Mouse (Mus musculus): ENCODE results near the gene Lyrm1. TPM values are rescaled to one million over a fixed set of nuclear protein-coding genes. Genes with fewer than 3 reads are reported as not detected.

The Lyrm1 gene
- polyA plus RNA-seq (2015; fragmentation: Nextera tagmentation; extraction: Ambion mirVana): 4.5 TPM in 2 replicates

GRCm38 (mm10) chr7:119895639-119896512 is at the start of gene Lyrm1, which contains the start of gene Dcun1d3:
TSS of gene Lyrm1 (plus strand) at chr7:119895861.
TSS of gene Dcun1d3 (minus strand) at chr7:119896298.
- H3K36me3 ChIP-seq (replicated peaks; ENCODE audit: insufficient read depth, low read length): no peaks in the 10 kb centered on the region
- H3K4me3 ChIP-seq (ENCODE audit: low read depth, low read length): peak within 1 kb of the TSS; percentile 70
- WGBS (ENCODE audit: insufficient replicate concordance): under 1% methylated on average over 59 of the region's 63 CpGs
- peak within 1 kb of the TSS; percentile 73 for H3K9ac ChIP-seq (replicated peaks)
- peak within 1 kb of the TSS; percentile 83 for H3K27ac ChIP-seq (ENCODE audit: low read depth)
- TF ChIP-seq EP300 (IDR thresholded peaks at IDR 0.05; ENCODE audit: low read depth) (peak; percentile 38; the same call in 1 of the 2 replicates), CTCF (IDR thresholded peaks at IDR 0.05; ENCODE audit: low read depth) (no peak)
- DNase-seq: peak; percentile 97
- peak; percentile 98 for ATAC-seq
- no peaks in the 10 kb centered on the region for H3K27me3 ChIP-seq (ENCODE audit: insufficient read depth, low read length)
- H3K4me2 ChIP-seq (ENCODE audit: low read depth, low read length): peak within 1 kb of the TSS; percentile 96
- no peaks in the 10 kb centered on the region for H3K9me3 ChIP-seq (ENCODE audit: low read length)
- H3K4me1 ChIP-seq (ENCODE audit: insufficient read depth): peaks cover 23% of the 10 kb centered on the region

- DNase-seq: no peak
Measured at GRCm38 (mm10) chr7:119847396-119847795, 48.3 kb upstream of the Lyrm1 start.

GRCm38 (mm10) chr7:119849096-119849495 is 46.6 kb upstream of the Lyrm1 start:
- no peaks in the 10 kb centered on the region for H3K27me3 ChIP-seq (ENCODE audit: insufficient read depth, low read length)
- H3K4me3 ChIP-seq (ENCODE audit: low read depth, low read length): no peak overlapping the region
- no peaks in the 10 kb centered on the region for H3K4me1 ChIP-seq (ENCODE audit: insufficient read depth)
- WGBS (ENCODE audit: insufficient replicate concordance): 15% methylated on average over 1 of the region's 1 CpGs
- peaks cover 33% of the 10 kb centered on the region for H3K36me3 ChIP-seq (replicated peaks; ENCODE audit: insufficient read depth, low read length)
- no peak overlapping the region for H3K9ac ChIP-seq (replicated peaks)
- DNase-seq: peak; percentile 66
- no peak overlapping the region for H3K4me2 ChIP-seq (ENCODE audit: low read depth, low read length)
- H3K27ac ChIP-seq (ENCODE audit: low read depth): no peak overlapping the region
- TF ChIP-seq CTCF (IDR thresholded peaks at IDR 0.05; ENCODE audit: low read depth) (peak; percentile 92), EP300 (IDR thresholded peaks at IDR 0.05; ENCODE audit: low read depth) (no peak)
- no peak for ATAC-seq
- no peaks in the 10 kb centered on the region for H3K9me3 ChIP-seq (ENCODE audit: low read length)

More at GRCm38 (mm10) chr7:119847396-119847795, 48.3 kb upstream of the Lyrm1 start:
- no peak for ATAC-seq
- 81% methylated on average over 2 of the region's 2 CpGs for WGBS (ENCODE audit: insufficient replicate concordance)
- Histone ChIP-seq H3K9ac (replicated peaks) (no peak overlapping the region), H3K4me2 (ENCODE audit: low read depth, low read length) (no peak overlapping the region), H3K4me1 (ENCODE audit: insufficient read depth) (no peaks in the 10 kb centered on the region), H3K4me3 (ENCODE audit: low read depth, low read length) (no peak overlapping the region), H3K27me3 (ENCODE audit: insufficient read depth, low read length) (no peaks in the 10 kb centered on the region), H3K27ac (ENCODE audit: low read depth) (no peak overlapping the region), H3K9me3 (ENCODE audit: low read length) (no peaks in the 10 kb centered on the region), H3K36me3 (replicated peaks; ENCODE audit: insufficient read depth, low read length) (peaks cover 33% of the 10 kb centered on the region)
- TF ChIP-seq CTCF (IDR thresholded peaks at IDR 0.05; ENCODE audit: low read depth) (no peak), EP300 (IDR thresholded peaks at IDR 0.05; ENCODE audit: low read depth) (no peak)

- H3K27ac ChIP-seq (ENCODE audit: low read depth): no peak overlapping the region
- H3K4me1 ChIP-seq (ENCODE audit: insufficient read depth): no peaks in the 10 kb centered on the region
- no peaks in the 10 kb centered on the region for H3K27me3 ChIP-seq (ENCODE audit: insufficient read depth, low read length)
- WGBS (ENCODE audit: insufficient replicate concordance): 78% methylated on average over 5 of the region's 5 CpGs
- H3K9me3 ChIP-seq (ENCODE audit: low read length): no peaks in the 10 kb centered on the region
- peaks cover 21% of the 10 kb centered on the region for H3K36me3 ChIP-seq (replicated peaks; ENCODE audit: insufficient read depth, low read length)
- H3K4me2 ChIP-seq (ENCODE audit: low read depth, low read length): no peak overlapping the region
- no peak for TF ChIP-seq EP300 (IDR thresholded peaks at IDR 0.05; ENCODE audit: low read depth)
- no peak for TF ChIP-seq CTCF (IDR thresholded peaks at IDR 0.05; ENCODE audit: low read depth)
- no peak overlapping the region for H3K4me3 ChIP-seq (ENCODE audit: low read depth, low read length)
- no peak for DNase-seq
- H3K9ac ChIP-seq (replicated peaks): no peak overlapping the region
- ATAC-seq: no peak
Measured at GRCm38 (mm10) chr7:119850737-119851136, 44.9 kb upstream of the Lyrm1 start.

- no peak for TF ChIP-seq EP300 (IDR thresholded peaks at IDR 0.05; ENCODE audit: low read depth)
- TF ChIP-seq CTCF (IDR thresholded peaks at IDR 0.05; ENCODE audit: low read depth): no peak
- DNase-seq (no peak), ATAC-seq (no peak)
- H3K27me3 ChIP-seq (ENCODE audit: insufficient read depth, low read length): no peaks in the 10 kb centered on the region
- no peaks in the 10 kb centered on the region for H3K9me3 ChIP-seq (ENCODE audit: low read length)
- H3K4me2 ChIP-seq (ENCODE audit: low read depth, low read length): no peak overlapping the region
- H3K4me3 ChIP-seq (ENCODE audit: low read depth, low read length): no peak overlapping the region
- no peaks in the 10 kb centered on the region for H3K4me1 ChIP-seq (ENCODE audit: insufficient read depth)
- H3K9ac ChIP-seq (replicated peaks): no peak overlapping the region
- peaks cover 14% of the 10 kb centered on the region for H3K36me3 ChIP-seq (replicated peaks; ENCODE audit: insufficient read depth, low read length)
- no peak overlapping the region for H3K27ac ChIP-seq (ENCODE audit: low read depth)
Measured at GRCm38 (mm10) chr7:119852494-119852893, 43.2 kb upstream of the Lyrm1 start.

GRCm38 (mm10) chr7:119853186-119853585 is 42.5 kb upstream of the Lyrm1 start:
- ATAC-seq (no peak), DNase-seq (no peak)
- no peaks in the 10 kb centered on the region for H3K9me3 ChIP-seq (ENCODE audit: low read length)
- H3K9ac ChIP-seq (replicated peaks): no peak overlapping the region
- no peaks in the 10 kb centered on the region for H3K4me1 ChIP-seq (ENCODE audit: insufficient read depth)
- 83% methylated on average over 1 of the region's 1 CpGs for WGBS (ENCODE audit: insufficient replicate concordance)
- peaks cover 17% of the 10 kb centered on the region for H3K36me3 ChIP-seq (replicated peaks; ENCODE audit: insufficient read depth, low read length)
- no peak overlapping the region for H3K27ac ChIP-seq (ENCODE audit: low read depth)
- no peak overlapping the region for H3K4me2 ChIP-seq (ENCODE audit: low read depth, low read length)
- H3K27me3 ChIP-seq (ENCODE audit: insufficient read depth, low read length): no peaks in the 10 kb centered on the region
- H3K4me3 ChIP-seq (ENCODE audit: low read depth, low read length): no peak overlapping the region
- TF ChIP-seq EP300 (IDR thresholded peaks at IDR 0.05; ENCODE audit: low read depth): no peak
- TF ChIP-seq CTCF (IDR thresholded peaks at IDR 0.05; ENCODE audit: low read depth): no peak
